Mouse (Mus musculus): ENCODE measurements around the gene Eri3. TPM values are rescaled to one million over a fixed set of nuclear protein-coding genes. Genes with fewer than 3 reads are reported as not detected.

Eri3 gene
- polyA plus RNA-seq, 1 experiment = 141 TPM

DNA sequence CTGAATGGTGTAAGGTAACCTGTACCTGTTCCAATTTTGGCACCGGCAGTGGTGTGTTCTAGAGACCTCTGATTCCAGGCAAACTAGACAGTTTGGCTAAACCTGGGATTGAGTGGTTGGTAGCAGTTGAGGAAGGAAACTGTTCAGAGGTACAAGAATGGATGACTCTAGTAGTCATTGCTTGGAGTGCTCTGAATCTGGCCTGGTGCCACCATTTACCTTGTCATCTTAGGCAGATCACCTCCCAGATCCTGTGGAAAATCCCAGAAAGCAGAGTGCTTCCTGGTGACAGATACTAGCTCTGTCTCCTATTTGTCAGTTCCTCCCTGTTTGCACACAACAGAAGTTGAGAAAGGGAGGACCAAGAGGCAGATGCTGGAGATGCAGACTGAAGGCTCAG lies 27.4 kb downstream of the Eri3 start:
- peaks cover 7% of the 10 kb centered on the region for H3K4me1 ChIP-seq (ENCODE audit: control insufficient read depth, insufficient read depth, low read length)
- H3K4me3 ChIP-seq (replicated peaks; ENCODE audit: insufficient read depth, low read depth, low read length) = no peak overlapping the region
- H3K27me3 ChIP-seq (ENCODE audit: control insufficient read depth, insufficient read depth, low read length) = no peaks in the 10 kb centered on the region
- DNase-seq = no peak
- H3K27ac ChIP-seq (ENCODE audit: insufficient read depth, low read length) = no peak overlapping the region
- WGBS = 84% methylated on average over 1 of the region's 1 CpGs
- TF ChIP-seq CTCF (IDR thresholded peaks at IDR 0.05; ENCODE audit: borderline replicate concordance, insufficient read depth, low read depth, low read length) = no peak
- no peak for TF ChIP-seq POLR2A (IDR thresholded peaks at IDR 0.05; ENCODE audit: borderline replicate concordance, insufficient read depth, low read length)

DNA sequence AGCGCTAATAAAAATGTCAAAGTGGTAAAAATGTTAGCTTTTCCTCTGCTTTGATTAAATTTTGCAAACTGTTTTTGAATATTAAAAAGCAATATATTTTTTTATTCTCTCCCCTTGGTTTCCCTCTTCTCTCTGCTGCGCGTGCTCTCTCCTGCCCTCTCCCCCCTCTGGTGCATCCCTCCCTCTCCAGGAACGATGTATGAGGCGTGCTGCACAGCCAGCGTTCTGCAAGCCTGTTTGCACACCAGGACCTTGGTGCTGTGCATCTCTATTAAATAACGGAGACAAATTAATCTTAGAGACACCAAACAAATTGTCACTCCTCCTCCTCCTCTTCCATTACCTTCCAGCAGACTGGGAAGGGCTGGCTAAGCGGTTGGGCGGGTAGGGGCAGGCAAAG lies 31.5 kb downstream of the Eri3 start:
- 76% methylated on average over 9 of the region's 9 CpGs for WGBS
- TF ChIP-seq POLR2A (IDR thresholded peaks at IDR 0.05; ENCODE audit: borderline replicate concordance, insufficient read depth, low read length) = no peak
- TF ChIP-seq CTCF (IDR thresholded peaks at IDR 0.05; ENCODE audit: borderline replicate concordance, insufficient read depth, low read depth, low read length) = no peak
- no peak for DNase-seq

DNA sequence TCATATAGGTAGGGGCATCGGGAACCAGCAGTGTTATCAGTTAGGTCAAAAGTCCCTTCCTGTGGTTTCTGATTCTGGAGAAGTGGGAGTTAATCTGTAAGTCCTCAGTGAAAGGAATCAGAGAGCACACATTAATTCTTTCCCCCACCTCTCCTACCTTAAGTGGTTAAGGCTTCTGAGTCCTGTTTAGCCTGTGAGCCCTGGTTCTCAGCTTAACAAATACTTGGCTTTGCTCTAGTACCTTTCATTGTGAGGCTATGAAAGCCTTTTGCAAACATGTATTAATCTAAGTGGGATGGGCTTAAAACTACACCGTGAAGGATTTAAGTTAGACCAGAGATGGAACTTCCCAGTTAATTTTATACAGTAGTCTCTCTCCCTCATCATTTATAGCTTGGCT lies 35.8 kb downstream of the Eri3 start:
- TF ChIP-seq CTCF (IDR thresholded peaks at IDR 0.05; ENCODE audit: borderline replicate concordance, insufficient read depth, low read depth, low read length) (no peak), POLR2A (IDR thresholded peaks at IDR 0.05; ENCODE audit: borderline replicate concordance, insufficient read depth, low read length) (no peak)
- H3K4me1 ChIP-seq (ENCODE audit: control insufficient read depth, insufficient read depth, low read length) = no peaks in the 10 kb centered on the region
- 91% methylated on average over 2 of the region's 2 CpGs for WGBS
- no peak overlapping the region for H3K4me3 ChIP-seq (replicated peaks; ENCODE audit: insufficient read depth, low read depth, low read length)
- H3K27ac ChIP-seq (ENCODE audit: insufficient read depth, low read length) = no peak overlapping the region
- DNase-seq = no peak
- no peaks in the 10 kb centered on the region for H3K27me3 ChIP-seq (ENCODE audit: control insufficient read depth, insufficient read depth, low read length)

More for the DNA sequence above, 31.5 kb downstream of the Eri3 start:
- Histone ChIP-seq H3K27me3 (ENCODE audit: control insufficient read depth, insufficient read depth, low read length) (no peaks in the 10 kb centered on the region), H3K27ac (ENCODE audit: insufficient read depth, low read length) (no peak overlapping the region), H3K4me3 (replicated peaks; ENCODE audit: insufficient read depth, low read depth, low read length) (no peak overlapping the region), H3K4me1 (ENCODE audit: control insufficient read depth, insufficient read depth, low read length) (no peaks in the 10 kb centered on the region)

DNA sequence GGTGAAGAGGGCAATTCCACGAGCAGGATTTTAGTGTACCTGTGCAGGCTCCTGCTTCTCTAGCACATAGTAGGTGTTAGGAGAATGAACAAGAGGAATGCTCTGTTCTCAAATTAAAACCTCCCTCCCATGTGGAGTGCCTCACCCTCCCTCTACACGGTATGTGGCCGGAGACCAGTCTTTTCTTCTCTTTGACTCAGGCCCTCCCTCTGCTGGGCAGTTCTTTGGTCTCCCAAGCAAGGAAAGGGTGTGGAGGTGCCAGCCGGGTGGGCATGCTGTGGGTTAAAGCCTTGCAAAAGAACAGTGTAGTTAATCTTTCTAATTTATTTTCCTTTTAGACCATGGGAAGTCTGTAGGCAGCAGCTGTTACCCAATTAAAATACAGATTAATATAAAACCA lies 37.3 kb downstream of the Eri3 start:
- H3K27ac ChIP-seq (ENCODE audit: insufficient read depth, low read length) = no peak overlapping the region
- no peaks in the 10 kb centered on the region for H3K4me1 ChIP-seq (ENCODE audit: control insufficient read depth, insufficient read depth, low read length)
- WGBS = 42% methylated on average over 4 of the region's 4 CpGs
- no peaks in the 10 kb centered on the region for H3K27me3 ChIP-seq (ENCODE audit: control insufficient read depth, insufficient read depth, low read length)
- no peak for DNase-seq
- TF ChIP-seq POLR2A (IDR thresholded peaks at IDR 0.05; ENCODE audit: borderline replicate concordance, insufficient read depth, low read length) (no peak), CTCF (IDR thresholded peaks at IDR 0.05; ENCODE audit: borderline replicate concordance, insufficient read depth, low read depth, low read length) (no peak)
- H3K4me3 ChIP-seq (replicated peaks; ENCODE audit: insufficient read depth, low read depth, low read length) = no peak overlapping the region

DNA sequence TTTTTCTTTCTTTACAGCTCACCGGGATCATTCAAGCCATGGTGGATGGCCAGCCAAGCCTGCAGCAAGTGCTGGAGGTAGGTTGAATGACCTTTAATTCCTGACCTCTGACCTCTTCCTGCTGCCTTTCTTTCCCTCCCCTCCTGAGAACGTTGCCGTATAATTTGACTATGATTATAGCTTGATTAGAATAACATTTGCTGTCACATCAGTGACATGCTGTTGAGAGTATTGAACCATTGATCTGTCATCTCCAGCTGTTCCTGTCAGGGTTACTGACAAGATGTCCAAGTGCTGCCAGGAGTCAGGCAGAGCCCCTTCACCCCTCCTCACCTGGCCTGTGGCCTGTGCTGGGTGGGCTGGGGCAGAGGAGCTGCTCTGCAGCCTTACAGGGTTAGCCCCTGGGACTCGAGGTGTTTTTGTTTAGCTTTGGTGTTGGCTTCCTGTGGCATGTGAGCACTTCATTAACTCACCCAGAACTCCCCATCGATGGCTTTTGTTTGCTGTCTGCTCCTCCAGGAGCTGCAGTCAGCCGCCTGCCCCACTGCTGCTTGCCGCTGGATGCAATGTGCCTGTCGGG lies 39.0 kb downstream of the Eri3 start:
- no peaks in the 10 kb centered on the region for H3K27me3 ChIP-seq (ENCODE audit: control insufficient read depth, insufficient read depth, low read length)
- H3K4me3 ChIP-seq (replicated peaks; ENCODE audit: insufficient read depth, low read depth, low read length) = no peak overlapping the region
- TF ChIP-seq CTCF (IDR thresholded peaks at IDR 0.05; ENCODE audit: borderline replicate concordance, insufficient read depth, low read depth, low read length) = no peak
- TF ChIP-seq POLR2A (IDR thresholded peaks at IDR 0.05; ENCODE audit: borderline replicate concordance, insufficient read depth, low read length) = no peak
- WGBS = 37% methylated on average over 8 of the region's 8 CpGs
- DNase-seq = no peak
- no peak overlapping the region for H3K27ac ChIP-seq (ENCODE audit: insufficient read depth, low read length)
- H3K4me1 ChIP-seq (ENCODE audit: control insufficient read depth, insufficient read depth, low read length) = no peaks in the 10 kb centered on the region

DNA sequence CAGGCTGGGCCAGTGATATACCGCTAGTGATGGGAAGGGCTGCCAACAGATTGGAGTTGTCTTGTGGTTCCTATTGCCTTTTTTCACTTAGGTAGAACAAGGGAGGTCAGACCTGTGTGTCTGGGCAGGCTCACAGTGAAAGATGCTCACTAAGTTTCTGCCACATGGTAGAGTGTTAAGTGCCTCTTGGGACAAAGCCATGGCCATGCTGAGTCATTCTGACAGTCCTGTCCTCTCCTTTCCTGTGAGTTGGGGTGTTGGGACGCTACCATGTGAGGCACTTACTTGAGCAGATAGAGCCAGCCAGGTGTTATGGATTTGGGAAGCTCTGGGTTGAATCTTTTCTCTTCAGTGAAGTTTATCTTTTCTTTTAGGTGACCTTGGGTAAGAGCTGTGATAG lies 40.6 kb downstream of the Eri3 start:
- no peak overlapping the region for H3K4me3 ChIP-seq (replicated peaks; ENCODE audit: insufficient read depth, low read depth, low read length)
- H3K4me1 ChIP-seq (ENCODE audit: control insufficient read depth, insufficient read depth, low read length) = no peaks in the 10 kb centered on the region
- H3K27ac ChIP-seq (ENCODE audit: insufficient read depth, low read length) = no peak overlapping the region
- TF ChIP-seq POLR2A (IDR thresholded peaks at IDR 0.05; ENCODE audit: borderline replicate concordance, insufficient read depth, low read length) = no peak
- no peak for TF ChIP-seq CTCF (IDR thresholded peaks at IDR 0.05; ENCODE audit: borderline replicate concordance, insufficient read depth, low read depth, low read length)
- peak in 1 of 2 experiments; percentile 21 for DNase-seq
- H3K27me3 ChIP-seq (ENCODE audit: control insufficient read depth, insufficient read depth, low read length) = no peaks in the 10 kb centered on the region
- WGBS = 76% methylated on average over 2 of the region's 2 CpGs

DNA sequence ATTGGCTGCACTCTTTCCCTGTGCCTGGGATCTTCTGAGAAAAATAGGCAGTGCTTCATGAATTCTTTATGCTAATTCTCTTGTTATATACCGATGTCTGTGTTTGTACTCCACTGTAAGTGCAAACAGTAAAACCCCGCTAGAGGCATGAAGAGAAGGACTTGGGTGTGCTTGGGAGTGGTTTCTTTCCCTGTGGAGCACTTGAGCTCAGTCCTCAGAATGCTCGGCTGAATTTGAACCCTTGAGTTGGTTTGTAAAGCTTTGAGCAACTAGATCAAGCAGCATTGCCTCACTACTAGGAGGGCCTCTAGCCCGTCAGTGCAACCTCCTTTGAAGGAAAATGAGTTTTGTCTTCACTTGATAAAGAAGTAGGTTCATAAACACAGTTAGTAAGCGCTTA lies 42.0 kb downstream of the Eri3 start:
- DNase-seq = no peak
- no peak for TF ChIP-seq CTCF (IDR thresholded peaks at IDR 0.05; ENCODE audit: borderline replicate concordance, insufficient read depth, low read depth, low read length)
- no peak for TF ChIP-seq POLR2A (IDR thresholded peaks at IDR 0.05; ENCODE audit: borderline replicate concordance, insufficient read depth, low read length)
- Histone ChIP-seq H3K27ac (ENCODE audit: insufficient read depth, low read length) (no peak overlapping the region), H3K4me3 (replicated peaks; ENCODE audit: insufficient read depth, low read depth, low read length) (no peak overlapping the region), H3K27me3 (ENCODE audit: control insufficient read depth, insufficient read depth, low read length) (no peaks in the 10 kb centered on the region), H3K4me1 (ENCODE audit: control insufficient read depth, insufficient read depth, low read length) (no peaks in the 10 kb centered on the region)
- WGBS = 95% methylated on average over 5 of the region's 5 CpGs

DNA sequence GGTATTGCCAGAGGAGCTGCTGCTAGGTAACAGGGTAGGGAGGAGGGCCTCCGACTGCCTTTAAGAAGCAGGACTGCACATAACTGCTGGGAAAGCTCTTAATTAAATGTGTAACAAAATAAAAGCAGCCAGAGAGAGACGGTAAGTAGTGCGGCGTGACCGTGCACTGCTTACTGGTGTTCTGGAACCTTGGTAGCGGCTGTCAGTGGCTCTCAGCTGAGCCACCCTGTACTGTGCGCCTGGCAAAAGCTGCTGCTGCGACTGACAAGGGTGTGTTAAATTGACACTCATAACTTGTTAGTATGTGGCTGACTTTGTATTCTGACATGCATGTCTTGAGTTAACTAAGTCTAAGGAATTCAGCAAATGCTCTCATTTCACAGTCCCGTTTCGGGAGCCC lies 45.1 kb downstream of the Eri3 start:
- no peak for DNase-seq
- H3K4me1 ChIP-seq (ENCODE audit: control insufficient read depth, insufficient read depth, low read length) = no peaks in the 10 kb centered on the region
- H3K27me3 ChIP-seq (ENCODE audit: control insufficient read depth, insufficient read depth, low read length) = no peaks in the 10 kb centered on the region
- WGBS = 75% methylated on average over 10 of the region's 10 CpGs
- no peak for TF ChIP-seq CTCF (IDR thresholded peaks at IDR 0.05; ENCODE audit: borderline replicate concordance, insufficient read depth, low read depth, low read length)
- TF ChIP-seq POLR2A (IDR thresholded peaks at IDR 0.05; ENCODE audit: borderline replicate concordance, insufficient read depth, low read length) = no peak
- H3K27ac ChIP-seq (ENCODE audit: insufficient read depth, low read length) = no peak overlapping the region
- H3K4me3 ChIP-seq (replicated peaks; ENCODE audit: insufficient read depth, low read depth, low read length) = no peak overlapping the region

Measured in cerebellum, adult 2 months (tissue).